Mouse (Mus musculus): ENCODE results near the gene Tubgcp5. TPM values are rescaled to one million over a fixed set of nuclear protein-coding genes. Genes with fewer than 3 reads are reported as not detected.

Gene Tubgcp5
- polyA plus RNA-seq, 1 experiment: 2.3 TPM

- Histone ChIP-seq H3K4me3 (no peak overlapping the region), H3ac (ENCODE audit: control insufficient read depth, insufficient read length) (no peak overlapping the region), H3K36me3 (ENCODE audit: control insufficient read depth, insufficient read depth) (peaks cover 8% of the 10 kb centered on the region), H3K79me2 (ENCODE audit: control insufficient read depth, insufficient read depth) (peaks cover 15% of the 10 kb centered on the region), H3K27me3 (ENCODE audit: control insufficient read depth, insufficient read depth, insufficient read length) (no peaks in the 10 kb centered on the region), H3K4me2 (ENCODE audit: low read depth) (no peak overlapping the region)
- TF ChIP-seq POLR2A (IDR thresholded peaks at IDR 0.05; ENCODE audit: insufficient read length, low read depth) (no peak), REST (IDR thresholded peaks at IDR 0.05; ENCODE audit: insufficient read depth, insufficient read length) (no peak), TCF12 (IDR thresholded peaks at IDR 0.05; ENCODE audit: insufficient read depth, poor library complexity, severe bottlenecking) (no peak), POLR2AphosphoS2 (IDR thresholded peaks at IDR 0.05; ENCODE audit: insufficient read length, low read depth) (no peak)
Measured at GRCm38 (mm10) chr7:55792280-55792679, 1.7 kb upstream of the Tubgcp5 start.

GRCm38 (mm10) chr7:55793236-55793951, 560 bp upstream of the Tubgcp5 start:
- peak overlapping the region; percentile 65 for H3K4me3 ChIP-seq
- TF ChIP-seq POLR2A (IDR thresholded peaks at IDR 0.05; ENCODE audit: insufficient read length, low read depth) (no peak), SRF (IDR thresholded peaks at IDR 0.05; ENCODE audit: control insufficient read depth, insufficient read length, low read depth) (no peak), POLR2AphosphoS2 (IDR thresholded peaks at IDR 0.05; ENCODE audit: insufficient read length, low read depth) (no peak)

DNA sequence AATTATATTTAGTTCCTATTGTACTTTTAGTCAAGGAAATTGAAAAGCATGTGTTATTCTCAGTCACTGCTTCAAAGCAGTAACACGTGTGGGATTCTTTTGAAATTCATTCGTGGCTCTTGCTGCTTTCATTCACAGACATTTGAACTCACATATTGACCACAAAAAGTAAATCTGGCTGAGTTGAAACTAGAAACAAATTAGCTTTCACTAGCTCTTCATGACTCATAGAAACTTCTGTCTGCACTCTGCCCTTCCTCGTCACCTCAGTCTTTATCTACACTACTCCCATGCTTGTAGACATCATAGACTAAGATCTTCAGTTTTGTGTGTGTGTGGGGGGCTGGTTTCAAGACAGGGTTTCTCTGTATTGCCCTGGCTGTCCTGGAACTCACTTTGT, 6.0 kb downstream of the Tubgcp5 start:
- H3K27me3 ChIP-seq (ENCODE audit: control insufficient read depth, insufficient read depth, insufficient read length): no peaks in the 10 kb centered on the region
- no peak overlapping the region for H3K4me3 ChIP-seq
- no peak overlapping the region for H3ac ChIP-seq (ENCODE audit: control insufficient read depth, insufficient read length)

More at GRCm38 (mm10) chr7:55793236-55793951, 560 bp upstream of the Tubgcp5 start:
- Histone ChIP-seq H3K36me3 (ENCODE audit: control insufficient read depth, insufficient read depth) (peaks cover 8% of the 10 kb centered on the region), H3K27me3 (ENCODE audit: control insufficient read depth, insufficient read depth, insufficient read length) (no peaks in the 10 kb centered on the region), H3K4me2 (ENCODE audit: low read depth) (peak overlapping the region; percentile 76), H3K79me2 (ENCODE audit: control insufficient read depth, insufficient read depth) (peaks cover 15% of the 10 kb centered on the region), H3ac (ENCODE audit: control insufficient read depth, insufficient read length) (peak overlapping the region; percentile 33)

DNA sequence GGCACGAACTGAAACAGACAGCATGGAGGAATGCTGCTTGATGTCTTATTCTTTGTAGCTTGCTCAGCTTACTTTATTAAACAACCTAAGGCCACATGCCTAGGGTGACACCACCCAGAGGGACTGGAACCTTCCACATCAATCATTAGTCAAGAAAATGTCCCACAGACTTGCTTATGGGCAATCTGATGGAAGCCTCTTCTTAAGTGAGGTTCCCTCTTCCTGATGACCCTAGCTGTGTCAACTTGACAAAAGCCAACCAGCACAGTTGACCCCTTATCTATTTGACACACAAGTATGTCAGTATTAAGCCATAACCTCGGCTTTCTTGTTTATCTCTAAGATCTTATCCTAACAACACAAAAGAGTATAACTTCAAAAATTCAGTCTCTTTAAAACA, 16.0 kb downstream of the Tubgcp5 start:
- Histone ChIP-seq H3K4me3 (no peak overlapping the region), H3K4me2 (ENCODE audit: low read depth) (no peak overlapping the region), H3K79me2 (ENCODE audit: control insufficient read depth, insufficient read depth) (no peaks in the 10 kb centered on the region), H3ac (ENCODE audit: control insufficient read depth, insufficient read length) (no peak overlapping the region), H3K36me3 (ENCODE audit: control insufficient read depth, insufficient read depth) (peaks cover 37% of the 10 kb centered on the region), H3K27me3 (ENCODE audit: control insufficient read depth, insufficient read depth, insufficient read length) (no peaks in the 10 kb centered on the region)
- TF ChIP-seq MYOD1 (IDR thresholded peaks at IDR 0.05; ENCODE audit: control insufficient read depth in 1 of 3, insufficient read length in 2 of 3, low read depth in 2 of 3) (no peak), USF1 (IDR thresholded peaks at IDR 0.05; ENCODE audit: low read depth) (no peak), POLR2AphosphoS2 (IDR thresholded peaks at IDR 0.05; ENCODE audit: insufficient read length, low read depth) (no peak), E2F4 (IDR thresholded peaks at IDR 0.05; ENCODE audit: insufficient read depth) (no peak), POLR2A (IDR thresholded peaks at IDR 0.05; ENCODE audit: insufficient read length, low read depth) (no peak), CEBPB (IDR thresholded peaks at IDR 0.05; ENCODE audit: insufficient read depth, poor library complexity, severe bottlenecking) (no peak), SRF (IDR thresholded peaks at IDR 0.05; ENCODE audit: control insufficient read depth, insufficient read length, low read depth) (no peak), TCF3 (IDR thresholded peaks at IDR 0.05; ENCODE audit: insufficient read length, low read depth) (no peak), MAX (IDR thresholded peaks at IDR 0.05; ENCODE audit: low read depth) (no peak), MYOG (IDR thresholded peaks at IDR 0.05; ENCODE audit: control insufficient read depth in 1 of 3, insufficient read depth in 1 of 3, insufficient read length in 2 of 3, low read depth in 2 of 3) (no peak), TCF12 (IDR thresholded peaks at IDR 0.05; ENCODE audit: insufficient read depth, poor library complexity, severe bottlenecking) (no peak), REST (IDR thresholded peaks at IDR 0.05; ENCODE audit: insufficient read depth, insufficient read length) (no peak)

More for the DNA sequence above, 6.0 kb downstream of the Tubgcp5 start:
- TF ChIP-seq MYOG (IDR thresholded peaks at IDR 0.05; ENCODE audit: control insufficient read depth in 1 of 3, insufficient read depth in 1 of 3, insufficient read length in 2 of 3, low read depth in 2 of 3): no peak
- TF ChIP-seq CEBPB (IDR thresholded peaks at IDR 0.05; ENCODE audit: insufficient read depth, poor library complexity, severe bottlenecking): no peak
- TF ChIP-seq E2F4 (IDR thresholded peaks at IDR 0.05; ENCODE audit: insufficient read depth): no peak
- TF ChIP-seq POLR2A (IDR thresholded peaks at IDR 0.05; ENCODE audit: insufficient read length, low read depth): no peak
- TF ChIP-seq MAX (IDR thresholded peaks at IDR 0.05; ENCODE audit: low read depth): no peak
- TF ChIP-seq POLR2AphosphoS2 (IDR thresholded peaks at IDR 0.05; ENCODE audit: insufficient read length, low read depth): no peak
- no peak for TF ChIP-seq USF1 (IDR thresholded peaks at IDR 0.05; ENCODE audit: low read depth)
- TF ChIP-seq TCF12 (IDR thresholded peaks at IDR 0.05; ENCODE audit: insufficient read depth, poor library complexity, severe bottlenecking): no peak
- peaks cover 25% of the 10 kb centered on the region for H3K36me3 ChIP-seq (ENCODE audit: control insufficient read depth, insufficient read depth)
- no peak overlapping the region for H3K4me2 ChIP-seq (ENCODE audit: low read depth)
- H3K79me2 ChIP-seq (ENCODE audit: control insufficient read depth, insufficient read depth): peaks cover 7% of the 10 kb centered on the region

DNA sequence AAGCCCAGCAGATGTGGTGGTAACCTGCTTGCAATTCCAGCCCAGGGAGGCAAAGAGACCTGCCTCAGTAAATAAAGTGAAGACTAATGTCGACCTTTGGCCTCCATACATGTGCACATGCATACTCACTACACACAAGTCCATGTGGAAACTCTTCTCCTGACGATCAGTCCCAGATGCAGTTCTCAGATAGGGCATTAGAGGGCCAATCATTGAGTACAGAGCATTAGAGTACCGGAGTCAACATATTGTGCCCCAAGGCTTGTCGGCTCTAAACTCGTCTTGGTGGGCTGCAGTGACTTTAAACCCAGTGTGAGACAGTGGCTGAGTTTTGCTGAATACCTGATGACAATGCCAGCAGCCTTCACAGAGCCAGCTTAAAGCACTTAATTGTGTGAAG, 30.5 kb downstream of the Tubgcp5 start:
- no peaks in the 10 kb centered on the region for H3K79me2 ChIP-seq (ENCODE audit: control insufficient read depth, insufficient read depth)
- peaks cover 45% of the 10 kb centered on the region for H3K36me3 ChIP-seq (ENCODE audit: control insufficient read depth, insufficient read depth)
- no peak for TF ChIP-seq MYOG (IDR thresholded peaks at IDR 0.05; ENCODE audit: control insufficient read depth in 1 of 3, insufficient read depth in 1 of 3, insufficient read length in 2 of 3, low read depth in 2 of 3)
- no peak for TF ChIP-seq SRF (IDR thresholded peaks at IDR 0.05; ENCODE audit: control insufficient read depth, insufficient read length, low read depth)
- no peak for TF ChIP-seq MYOD1 (IDR thresholded peaks at IDR 0.05; ENCODE audit: control insufficient read depth in 1 of 3, insufficient read length in 2 of 3, low read depth in 2 of 3)
- TF ChIP-seq TCF12 (IDR thresholded peaks at IDR 0.05; ENCODE audit: insufficient read depth, poor library complexity, severe bottlenecking): no peak
- no peak for TF ChIP-seq POLR2AphosphoS2 (IDR thresholded peaks at IDR 0.05; ENCODE audit: insufficient read length, low read depth)
- no peak for TF ChIP-seq POLR2A (IDR thresholded peaks at IDR 0.05; ENCODE audit: insufficient read length, low read depth)
- no peak for TF ChIP-seq MAX (IDR thresholded peaks at IDR 0.05; ENCODE audit: low read depth)
- no peak for TF ChIP-seq TCF3 (IDR thresholded peaks at IDR 0.05; ENCODE audit: insufficient read length, low read depth)
- no peak overlapping the region for H3ac ChIP-seq (ENCODE audit: control insufficient read depth, insufficient read length)
- no peaks in the 10 kb centered on the region for H3K27me3 ChIP-seq (ENCODE audit: control insufficient read depth, insufficient read depth, insufficient read length)
- H3K4me3 ChIP-seq: no peak overlapping the region
- no peak overlapping the region for H3K4me2 ChIP-seq (ENCODE audit: low read depth)

All from myocyte (in vitro differentiated cells).